Mouse (Mus musculus) frontal cortex, adult 2 months (tissue): Measurements from ENCODE around the gene Nagpa. TPM values are rescaled to one million over a fixed set of nuclear protein-coding genes. Genes with fewer than 3 reads are reported as not detected.

Experiments used
- polyA plus RNA-seq: library from polyadenylated mRNA; depleted of rRNA; stranded (reverse); fragments of >200 nt; gene quantifications from 2 replicates; pipeline ENCODE4 v1.2.3, GENCODE M21; 2012; rRNA removed

Gene Nagpa
- polyA plus RNA-seq, 1 experiment, result 20.1 TPM

Other genes with a start within 250 kb of the Nagpa start
- 102 and 107 TPM in 2 replicates for gene Anks3, start 239.8 kb downstream of the Nagpa start, polyA plus RNA-seq
- gene Sept12, start 206.2 kb downstream of the Nagpa start, polyA plus RNA-seq, result not detected in 2 replicates
- 0.92 and 0.94 TPM in 2 replicates for gene Smim22, start 196.7 kb downstream of the Nagpa start, polyA plus RNA-seq
- gene Rogdi, start 190.5 kb downstream of the Nagpa start, polyA plus RNA-seq, result 320 and 348 TPM in 2 replicates
- 139 and 151 TPM in 2 replicates for gene Glyr1, start 154.1 kb downstream of the Nagpa start, polyA plus RNA-seq
- 28.6 and 34.9 TPM in 2 replicates for gene Ubn1, start 154.0 kb downstream of the Nagpa start, polyA plus RNA-seq
- 0.17 and 0.24 TPM in 2 replicates for gene Ppl, start 71.6 kb downstream of the Nagpa start, polyA plus RNA-seq
- 8.0 and 9.2 TPM in 2 replicates for gene Sec14l5, start 56.9 kb downstream of the Nagpa start, polyA plus RNA-seq
- 7.9 and 8.0 TPM in 2 replicates for gene AU021092, start 18.3 kb upstream of the Nagpa start, polyA plus RNA-seq
- 52.9 and 56.7 TPM in 2 replicates for gene Alg1, start 29.6 kb upstream of the Nagpa start, polyA plus RNA-seq
- 8.7 and 11.5 TPM in 2 replicates for gene Eef2kmt, start 52.0 kb upstream of the Nagpa start, polyA plus RNA-seq